Mouse (Mus musculus) ES-E14 (cell line): Measurements from ENCODE around the gene Zfp846. TPM values are rescaled to one million over a fixed set of nuclear protein-coding genes. Genes with fewer than 3 reads are reported as not detected.

Source experiments
- DNase-seq: peaks from one replicate; pipeline ENCODE4 v3.0.0-alpha.2; 2013; ENCODE audit warnings: low read depth, low spot score
- H3K27ac ChIP-seq: 2 replicates; pipeline ENCODE4 v1.5.1; 2012; ENCODE audit warnings: low read depth, mild to moderate bottlenecking, low read length, moderate library complexity, mixed read lengths; ENCODE audit not compliant: poor library complexity, insufficient read depth, severe bottlenecking
- H3K36me3 ChIP-seq: 2 replicates; pipeline ENCODE4 v1.6.1; 2012; ENCODE audit warnings: mild to moderate bottlenecking, low read length, moderate library complexity, mixed read lengths; ENCODE audit not compliant: control insufficient read depth, poor library complexity, insufficient read depth, severe bottlenecking
- H3K4me1 ChIP-seq, 2 experiments: fragments of 150-350 bp in 1 of 2; sonication (generic) in 1 of 2; 2 replicates each; pipeline ENCODE4 v1.6.1; 2012; ENCODE audit warnings: low read length in 2 of 2, mild to moderate bottlenecking in 1 of 2, mixed read lengths in 1 of 2; ENCODE audit not compliant: control insufficient read depth in 2 of 2, insufficient read depth in 2 of 2, poor library complexity in 1 of 2
- H3K4me3 ChIP-seq, 2 experiments: fragments of 150-350 bp in 1 of 2; sonication (generic) in 1 of 2; 2 replicates each; pipeline ENCODE4 v1.5.1; 2012; ENCODE audit warnings: low read length in 2 of 2, low read depth in 1 of 2, mild to moderate bottlenecking in 1 of 2, mixed read lengths in 1 of 2; ENCODE audit not compliant: insufficient read depth in 1 of 2, poor library complexity in 1 of 2, severe bottlenecking in 1 of 2
- H3K9ac ChIP-seq: 2 replicates; pipeline ENCODE4 v1.6.1; 2012; ENCODE audit warnings: low read depth, mild to moderate bottlenecking, low read length, mixed read lengths; ENCODE audit not compliant: poor library complexity, insufficient read depth, severe bottlenecking
- H3K9me3 ChIP-seq: fragments of 150-350 bp; sonication (generic); 2 replicates; pipeline ENCODE4 v1.6.1; 2012; ENCODE audit warnings: low read depth, mild to moderate bottlenecking, low read length; ENCODE audit not compliant: control insufficient read depth, insufficient read depth
- CHD2 ChIP-seq: IDR thresholded peaks from 2 replicates; pipeline ENCODE4 v1.6.1; 2014; ENCODE audit warnings: mild to moderate bottlenecking, low read depth, low read length, inconsistent platforms
- HCFC1 ChIP-seq: IDR thresholded peaks from 2 replicates; pipeline ENCODE4 v1.6.1; 2012; ENCODE audit warnings: low read length, inconsistent platforms, borderline replicate concordance; ENCODE audit not compliant: insufficient read depth
- MAFK ChIP-seq: IDR thresholded peaks from 2 replicates; pipeline ENCODE4 v1.6.1; 2014; ENCODE audit warnings: mild to moderate bottlenecking, low read depth, low read length, inconsistent platforms; ENCODE audit not compliant: insufficient read depth
- ZC3H11A ChIP-seq: IDR thresholded peaks from 2 replicates; pipeline ENCODE4 v1.6.1; 2012; ENCODE audit warnings: low read depth, mild to moderate bottlenecking, inconsistent platforms, low read length, borderline replicate concordance
- ZNF384 ChIP-seq: IDR thresholded peaks from 2 replicates; pipeline ENCODE4 v1.6.1; 2012; ENCODE audit warnings: low read depth, low read length, inconsistent platforms
- in situ Hi-C, 2 experiments: fragments of 600-800 bp; cut with MboI; formaldehyde crosslinking; loops; one replicate each; pipeline ENCODE4 v1.15.1; 2025; ENCODE audit warnings: low sequenced_read_pairs in 2 of 2, inconsistent platforms in 1 of 2; ENCODE audit not compliant: unreplicated experiment in 2 of 2
- total RNA-seq: library from RNA; depleted of rRNA; stranded (reverse); fragments of 300-350 nt; gene quantifications from 2 replicates; pipeline ENCODE4 v1.2.3, GENCODE M21; 2012

Zfp846 gene
- total RNA-seq, 1 experiment, result 8.3 TPM

DNA sequence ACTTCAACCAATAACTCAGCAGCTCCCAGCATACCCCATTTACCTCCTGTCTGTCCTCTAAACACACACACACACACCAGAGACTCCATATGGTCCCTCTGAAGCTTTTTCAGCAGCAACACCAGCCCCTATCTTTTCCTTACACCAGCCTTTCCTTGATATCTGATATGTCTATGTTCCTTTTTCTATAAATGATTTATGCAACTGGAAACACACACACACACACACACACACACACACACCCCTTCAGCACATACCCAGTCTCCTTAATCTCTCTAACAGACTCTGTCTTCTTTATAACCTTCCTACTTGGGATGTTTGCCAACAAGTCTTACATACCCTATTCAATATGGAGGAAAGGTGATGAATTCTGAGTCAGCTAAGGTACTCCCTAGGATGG, 10.0 kb upstream of the Zfp846 start:
- in situ Hi-C loops, result no loop called here
- DNase-seq, result no peak
- Histone ChIP-seq H3K36me3 (no peaks in the 10 kb centered on the region), H3K9ac (no peak overlapping the region), H3K9me3 (no peaks in the 10 kb centered on the region), H3K4me3 (no peak overlapping the region), H3K27ac (no peak overlapping the region), H3K4me1 (peaks cover 2 to 4% of the 10 kb centered on the region in 2 experiments; a peak in 1 of 4 replicates)
- TF ChIP-seq CHD2 (no peak), HCFC1 (no peak), ZC3H11A (no peak), MAFK (no peak), ZNF384 (no peak)

- in situ Hi-C loops, result no loop called here
- H3K27ac ChIP-seq, result no peak overlapping the region
- no peaks in the 10 kb centered on the region for H3K36me3 ChIP-seq
- TF ChIP-seq ZC3H11A (no peak), CHD2 (no peak), MAFK (no peak), ZNF384 (no peak), HCFC1 (no peak)
- DNase-seq, result no peak
- no peak overlapping the region for H3K4me3 ChIP-seq
- H3K4me1 ChIP-seq, result no peaks in the 10 kb centered on the region
- no peak overlapping the region for H3K9ac ChIP-seq
- H3K9me3 ChIP-seq, result no peaks in the 10 kb centered on the region
Observed at GRCm38 (mm10) chr9:20576591-20576990, 4.5 kb upstream of the Zfp846 start.

DNA sequence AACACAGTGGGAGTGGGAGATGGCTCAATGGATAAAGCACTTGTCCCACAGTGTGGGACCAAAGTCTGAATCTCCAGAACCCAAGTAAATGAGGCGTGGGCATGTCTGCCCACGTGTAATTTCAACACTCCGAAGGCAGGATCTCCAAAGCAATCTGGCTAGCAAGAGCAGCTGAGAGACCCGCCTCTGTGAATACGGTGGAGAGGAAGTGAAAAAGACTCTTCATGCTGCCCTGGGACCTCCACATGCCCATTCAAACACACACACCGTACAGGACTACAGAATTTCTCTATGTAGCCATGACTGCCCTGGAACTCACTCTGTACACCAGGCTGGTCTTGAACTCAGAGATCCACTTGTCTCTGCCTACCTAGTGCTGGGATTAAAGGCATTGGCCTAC, 20.2 kb downstream of the Zfp846 start:
- no peak for TF ChIP-seq MAFK
- TF ChIP-seq ZNF384, result no peak
- no peak for TF ChIP-seq HCFC1
- TF ChIP-seq ZC3H11A, result no peak
- no peak for TF ChIP-seq CHD2
- Histone ChIP-seq H3K9me3 (no peaks in the 10 kb centered on the region), H3K4me1 (peaks cover 0 to 4% of the 10 kb centered on the region in 2 experiments; a peak in 1 of 4 replicates), H3K36me3 (no peaks in the 10 kb centered on the region; the same call in 1 of the 2 replicates), H3K9ac (no peak overlapping the region), H3K27ac (no peak overlapping the region), H3K4me3 (no peak overlapping the region)
- in situ Hi-C loops, result no loop called here
- no peak for DNase-seq

GRCm38 (mm10) chr9:20606269-20606668, 25.2 kb downstream of the Zfp846 start:
- peaks cover 0 to 4% of the 10 kb centered on the region in 2 experiments; a peak in 1 of 4 replicates for H3K4me1 ChIP-seq
- no peaks in the 10 kb centered on the region for H3K36me3 ChIP-seq
- in situ Hi-C loops, result no loop called here
- H3K9ac ChIP-seq, result peak overlapping the region; percentile 2; the same call in 1 of the 2 replicates
- peak overlapping the region in 1 of 2 experiments; percentile 98; a peak in 1 of 4 replicates for H3K4me3 ChIP-seq
- TF ChIP-seq HCFC1, result no peak
- no peak for TF ChIP-seq MAFK
- no peak for TF ChIP-seq ZC3H11A
- TF ChIP-seq ZNF384, result no peak
- TF ChIP-seq CHD2, result no peak
- no peak overlapping the region for H3K27ac ChIP-seq
- DNase-seq, result no peak
- H3K9me3 ChIP-seq, result no peaks in the 10 kb centered on the region
